In the genomic region with DNA sequence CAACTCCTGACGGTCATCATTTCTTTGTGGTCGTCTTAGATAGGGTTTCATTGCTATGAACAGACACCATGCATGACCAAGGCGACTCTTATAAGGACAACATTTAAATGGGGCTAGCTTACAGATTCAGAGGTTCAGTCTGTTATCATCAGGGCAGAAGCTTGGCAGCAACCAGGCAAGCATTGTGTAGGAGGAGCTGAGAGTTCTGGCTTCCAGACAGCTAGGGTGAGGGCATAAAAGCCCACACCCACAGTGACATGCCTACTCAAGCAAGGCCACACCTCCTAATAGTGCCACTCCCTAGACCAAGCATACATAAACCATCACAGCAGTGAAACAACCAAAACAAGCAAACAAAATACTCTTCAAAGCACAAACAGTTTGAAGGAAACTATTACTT, we compare ENCODE assay signal across 16 mouse cellular contexts.
"Had no signal": no experiment of that assay in that cellular context is flagged by ENCODE, and none has a peak within 500 bp of the region (broad histone marks: within the 10 kb centered on the region; RNA-seq: fewer than 3 reads in every experiment).

No protein-coding gene starts in this region.

- H3K4me1 ChIP-seq: limb, embryonic 12.5 days; liver, embryonic 15.5 days; megakaryocyte, embryonic 14.5 days; neural tube, embryonic 13.5 days; stomach, embryonic 15.5 days had no signal

- H3K27me3 ChIP-seq: limb, embryonic 12.5 days; liver, embryonic 15.5 days; megakaryocyte, embryonic 14.5 days; midbrain, embryonic 12.5 days; neural tube, embryonic 13.5 days; stomach, embryonic 15.5 days had no signal

- H3K4me3 ChIP-seq: limb, embryonic 12.5 days; liver, embryonic 15.5 days; megakaryocyte, embryonic 14.5 days; midbrain, embryonic 12.5 days; neural tube, embryonic 13.5 days; stomach, embryonic 15.5 days had no signal

- H3K9ac ChIP-seq: limb, embryonic 12.5 days; liver, embryonic 15.5 days; lung, embryonic 14.5 days; midbrain, embryonic 12.5 days; neural tube, embryonic 13.5 days; stomach, embryonic 15.5 days had no signal

- ATAC-seq: intestine, embryonic 16.5 days; midbrain, embryonic 16.5 days had no signal

- H3K9me3 ChIP-seq: liver, embryonic 15.5 days; megakaryocyte, embryonic 14.5 days; midbrain, embryonic 12.5 days; neural tube, embryonic 13.5 days; stomach, embryonic 15.5 days had no signal

- H3K4me2 ChIP-seq: limb, embryonic 12.5 days; liver, embryonic 15.5 days; lung, embryonic 14.5 days; midbrain, embryonic 12.5 days; neural tube, embryonic 13.5 days; stomach, embryonic 15.5 days had no signal

- DNase-seq: kidney, adult 2 months; kidney, postnatal 36 days; layer of hippocampus, postnatal 36 days; lung, embryonic 14.5 days; lung, postnatal 10 days; lung, postnatal 4 days; right cerebral cortex, postnatal 14 days; thymus, postnatal 4 days had no signal

- H3K36me3 ChIP-seq: limb, embryonic 12.5 days; liver, embryonic 15.5 days; midbrain, embryonic 12.5 days; neural tube, embryonic 13.5 days; stomach, embryonic 15.5 days had no signal

- H3K27ac ChIP-seq: limb, embryonic 12.5 days; liver, embryonic 15.5 days; midbrain, embryonic 12.5 days; neural tube, embryonic 13.5 days; stomach, embryonic 15.5 days had no signal
